Mouse (Mus musculus) kidney, adult 2 months (tissue): Measurements from ENCODE around the gene Hmgn2.

Experiments
- CTCF ChIP-seq: fragments of 200-500 bp; conservative IDR thresholded peaks from 2 replicates; pipeline ENCODE4 v1.5.1; 2011; ENCODE audit warnings: low read depth, mild to moderate bottlenecking, control low read depth, low read length, moderate library complexity, mixed read lengths; ENCODE audit not compliant: insufficient read depth, insufficient read length
- POLR2A ChIP-seq: fragments of 200-500 bp; IDR thresholded peaks from one replicate; pipeline ENCODE4 v1.6.1; 2011; ENCODE audit warnings: low read depth, low read length, control low read depth

DNA sequence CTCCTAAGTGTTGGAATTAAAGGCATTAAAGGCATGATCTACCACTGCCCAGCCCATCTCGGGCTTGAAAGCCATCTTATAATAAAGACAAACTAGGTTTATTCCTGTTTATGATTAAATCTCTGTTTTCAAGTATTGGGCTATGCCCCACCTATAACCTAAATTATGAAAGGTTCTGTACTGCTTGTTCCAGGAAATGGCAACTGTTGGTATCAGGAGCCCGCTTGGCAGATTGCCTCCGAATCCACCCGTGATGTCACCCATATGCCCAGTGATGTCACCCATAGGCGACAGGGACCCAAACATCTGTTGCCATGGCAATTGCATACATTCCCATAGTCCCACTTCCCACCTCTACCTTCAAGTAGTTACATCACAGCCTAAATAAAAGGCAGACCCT is 44.7 kb downstream of the Hmgn2 start:
- TF ChIP-seq CTCF, result no peak
- TF ChIP-seq POLR2A, result no peak
